Mouse (Mus musculus) bone marrow macrophage, adult 2 months (primary cell): ENCODE results near the gene Ufsp2. TPM values are rescaled to one million over a fixed set of nuclear protein-coding genes. Genes with fewer than 3 reads are reported as not detected.

Experiments used
- H3K27ac ChIP-seq: 2 replicates; pipeline ENCODE4 v1.5.1; 2012; ENCODE audit warnings: low read depth, low read length; ENCODE audit not compliant: insufficient read depth
- H3K4me1 ChIP-seq: 2 replicates; pipeline ENCODE4 v1.6.1; 2012; ENCODE audit warnings: low read length; ENCODE audit not compliant: control insufficient read depth, insufficient read depth
- H3K4me3 ChIP-seq: 2 replicates; pipeline ENCODE4 v1.5.1; 2012; ENCODE audit warnings: mild to moderate bottlenecking, low read length, moderate library complexity; ENCODE audit not compliant: insufficient read depth
- CTCF ChIP-seq: IDR thresholded peaks from 2 replicates; pipeline ENCODE4 v1.5.1; 2012; ENCODE audit warnings: low read depth, mild to moderate bottlenecking, low read length, moderate library complexity
- POLR2A ChIP-seq: IDR thresholded peaks from 2 replicates; pipeline ENCODE4 v1.6.1; 2012; ENCODE audit warnings: mild to moderate bottlenecking, low read depth, low read length, borderline replicate concordance
- polyA plus RNA-seq: library from polyadenylated mRNA; stranded (reverse); fragments of >200 nt; gene quantifications from 2 replicates; pipeline ENCODE4 v1.2.4, GENCODE M21; 2012; ENCODE audit not compliant: missing spikeins, insufficient read depth, insufficient read length

The Ufsp2 gene
- polyA plus RNA-seq, 1 experiment, result 68.4 TPM

DNA sequence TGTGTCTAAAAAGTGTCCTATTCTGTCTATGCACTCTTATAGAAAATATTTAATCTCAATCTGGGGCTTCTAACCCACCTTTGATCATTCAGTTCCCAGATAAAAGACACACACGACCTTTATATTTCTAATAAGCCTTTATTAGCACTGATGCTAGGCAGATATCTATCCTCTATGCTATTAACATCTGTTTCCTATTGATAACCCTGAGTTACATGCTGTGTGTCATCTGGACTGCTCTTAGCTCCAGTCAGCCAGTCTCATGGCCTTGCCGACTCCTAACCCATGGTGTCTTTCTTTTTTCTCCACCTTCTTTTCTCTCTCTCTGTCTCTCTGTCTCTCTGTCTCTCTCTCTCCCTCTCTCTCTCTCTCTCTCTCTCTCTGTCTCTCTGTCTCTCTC lies 12.9 kb downstream of the Ufsp2 start:
- H3K4me3 ChIP-seq, result no peak overlapping the region
- H3K4me1 ChIP-seq, result peaks cover 22% of the 10 kb centered on the region
- no peak overlapping the region for H3K27ac ChIP-seq
- no peak for TF ChIP-seq CTCF
- no peak for TF ChIP-seq POLR2A

DNA sequence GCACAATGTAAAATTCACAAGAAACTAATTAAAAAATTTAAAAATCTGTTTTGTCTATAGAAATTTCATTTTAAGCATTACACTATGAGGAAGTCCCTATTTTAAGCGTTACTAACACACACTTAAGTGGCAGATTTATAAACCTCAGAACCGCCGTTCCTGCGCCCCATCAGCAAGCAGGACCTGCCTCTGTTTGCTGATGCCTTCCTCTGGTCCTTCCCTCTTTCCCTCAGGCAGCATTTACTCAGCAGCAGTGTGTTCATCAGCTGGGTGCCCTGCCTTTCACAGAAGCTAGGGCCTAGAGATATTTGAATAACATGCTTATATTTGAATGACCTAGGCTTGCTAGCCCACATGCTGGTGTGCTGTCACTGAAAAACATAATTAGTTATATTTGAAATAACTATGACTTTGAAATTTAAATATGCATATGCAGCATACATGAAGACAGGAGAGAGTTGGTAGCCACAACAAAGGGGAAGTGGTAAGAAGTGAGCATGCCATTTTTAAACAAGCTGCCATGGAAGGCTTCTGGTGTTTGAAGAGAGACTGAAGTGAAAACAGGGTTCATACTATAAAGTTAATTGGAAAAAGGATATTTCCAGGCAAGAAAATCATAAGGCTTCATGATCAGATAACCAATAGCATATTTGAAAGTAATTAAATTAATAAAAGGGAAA lies 15.4 kb downstream of the Ufsp2 start:
- Histone ChIP-seq H3K4me1 (peaks cover 28% of the 10 kb centered on the region), H3K27ac (peak overlapping the region; percentile 69), H3K4me3 (no peak overlapping the region)
- TF ChIP-seq POLR2A (no peak), CTCF (no peak)

DNA sequence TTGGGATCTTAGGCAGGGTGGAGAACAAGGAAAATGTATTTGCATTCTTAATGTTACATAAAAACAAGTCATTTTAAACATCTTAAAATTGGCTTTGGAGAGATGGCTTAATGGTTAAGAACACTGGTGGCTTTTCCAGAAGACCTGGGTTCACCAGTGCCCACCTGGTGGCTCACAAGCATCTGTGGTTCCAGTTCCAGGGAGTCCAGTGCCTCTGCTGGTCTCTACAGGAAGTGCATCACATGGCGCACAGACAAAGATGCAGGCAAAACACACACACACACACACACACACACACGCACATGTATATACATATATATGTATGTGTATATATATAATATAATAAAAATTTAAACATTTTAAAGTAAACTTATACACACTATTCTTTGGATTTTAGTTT lies 18.8 kb downstream of the Ufsp2 start:
- TF ChIP-seq POLR2A (no peak), CTCF (no peak)
- Histone ChIP-seq H3K4me1 (peaks cover 28% of the 10 kb centered on the region), H3K27ac (no peak overlapping the region), H3K4me3 (no peak overlapping the region)

DNA sequence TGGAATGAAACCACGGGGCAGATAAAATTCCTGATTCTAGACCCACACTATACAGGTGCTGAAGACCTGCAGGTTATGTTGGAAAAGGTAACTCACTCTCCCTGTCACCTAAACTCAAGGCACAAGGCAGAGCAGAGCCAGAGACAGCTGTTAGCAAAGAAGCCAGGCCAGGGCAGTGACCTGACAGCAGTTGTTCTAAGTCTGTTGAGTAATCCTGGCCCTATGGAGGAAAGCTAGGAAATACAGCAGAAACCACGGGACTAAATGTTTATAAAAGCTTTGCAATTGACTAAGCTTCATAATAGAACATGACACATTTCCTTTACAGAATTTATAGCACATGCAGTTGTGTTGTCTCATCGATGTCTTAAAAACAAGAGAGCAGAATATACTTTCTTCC lies 20.2 kb downstream of the Ufsp2 start:
- Histone ChIP-seq H3K4me1 (peaks cover 29% of the 10 kb centered on the region), H3K4me3 (no peak overlapping the region), H3K27ac (peak overlapping the region; percentile 59)
- no peak for TF ChIP-seq POLR2A
- no peak for TF ChIP-seq CTCF

DNA sequence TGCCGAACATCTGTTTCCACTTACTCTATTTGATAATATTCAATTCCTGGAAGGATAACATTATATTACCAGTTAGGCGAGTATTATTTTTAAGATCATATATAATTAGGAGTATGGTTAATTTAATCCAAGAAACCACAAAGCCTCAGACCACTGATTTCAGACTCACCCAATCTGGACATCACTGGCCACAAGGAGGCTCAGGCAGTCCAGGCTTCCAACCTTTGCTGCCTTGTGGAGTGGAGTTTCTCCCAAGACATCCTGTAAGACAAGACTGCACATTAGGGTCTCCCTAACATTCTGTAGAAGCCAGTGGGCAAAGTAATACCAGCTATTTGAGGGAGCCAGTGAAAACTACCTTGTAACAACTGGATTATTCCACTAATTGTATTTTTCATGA lies 22.9 kb downstream of the Ufsp2 start:
- peaks cover 21% of the 10 kb centered on the region for H3K4me1 ChIP-seq

DNA sequence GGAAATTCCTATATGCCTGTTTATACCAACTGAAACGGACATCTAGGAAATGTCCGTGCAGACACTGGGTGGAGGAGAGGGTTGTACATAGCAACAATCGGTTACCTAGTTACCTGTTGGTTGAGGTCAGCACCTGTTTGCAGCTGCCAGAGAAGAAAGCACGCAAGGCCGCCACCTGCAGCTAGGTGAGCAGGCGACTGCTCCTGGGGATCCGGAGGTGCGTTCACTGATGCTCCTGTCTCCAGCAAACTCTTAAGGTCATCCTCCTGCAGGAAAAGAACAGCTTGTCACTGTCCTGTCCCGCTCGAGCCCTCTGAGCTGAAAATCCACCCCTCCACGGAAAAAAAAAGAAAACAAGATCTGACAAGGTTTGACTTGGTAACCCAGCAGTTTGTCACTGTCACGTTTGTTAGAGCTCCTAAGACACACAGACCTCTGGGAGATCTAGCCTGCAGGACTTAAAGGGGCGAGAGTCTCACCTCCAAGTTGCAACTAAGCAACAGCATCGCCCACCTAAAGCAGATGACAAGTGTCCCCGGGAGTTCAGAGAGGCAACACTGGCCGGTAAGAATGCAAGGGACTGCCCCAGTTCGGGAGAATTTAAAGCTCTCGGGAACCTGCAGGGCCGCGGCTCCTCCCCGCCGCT lies 23.9 kb downstream of the Ufsp2 start, which contains the start of gene Lrp2bp:
Gene Lrp2bp (plus strand): TSS at position 166 of the 646 bp plus-strand sequence.
- Histone ChIP-seq H3K4me1 (peaks cover 21% of the 10 kb centered on the region), H3K27ac (peak within 1 kb of the TSS; percentile 75), H3K4me3 (peak within 1 kb of the TSS; percentile 60)
- no peak for TF ChIP-seq CTCF

More for the DNA sequence above, 22.9 kb downstream of the Ufsp2 start:
- peak overlapping the region; percentile 26; the same call in 1 of the 2 replicates for H3K4me3 ChIP-seq
- H3K27ac ChIP-seq, result no peak overlapping the region
- no peak for TF ChIP-seq POLR2A
- no peak for TF ChIP-seq CTCF

DNA sequence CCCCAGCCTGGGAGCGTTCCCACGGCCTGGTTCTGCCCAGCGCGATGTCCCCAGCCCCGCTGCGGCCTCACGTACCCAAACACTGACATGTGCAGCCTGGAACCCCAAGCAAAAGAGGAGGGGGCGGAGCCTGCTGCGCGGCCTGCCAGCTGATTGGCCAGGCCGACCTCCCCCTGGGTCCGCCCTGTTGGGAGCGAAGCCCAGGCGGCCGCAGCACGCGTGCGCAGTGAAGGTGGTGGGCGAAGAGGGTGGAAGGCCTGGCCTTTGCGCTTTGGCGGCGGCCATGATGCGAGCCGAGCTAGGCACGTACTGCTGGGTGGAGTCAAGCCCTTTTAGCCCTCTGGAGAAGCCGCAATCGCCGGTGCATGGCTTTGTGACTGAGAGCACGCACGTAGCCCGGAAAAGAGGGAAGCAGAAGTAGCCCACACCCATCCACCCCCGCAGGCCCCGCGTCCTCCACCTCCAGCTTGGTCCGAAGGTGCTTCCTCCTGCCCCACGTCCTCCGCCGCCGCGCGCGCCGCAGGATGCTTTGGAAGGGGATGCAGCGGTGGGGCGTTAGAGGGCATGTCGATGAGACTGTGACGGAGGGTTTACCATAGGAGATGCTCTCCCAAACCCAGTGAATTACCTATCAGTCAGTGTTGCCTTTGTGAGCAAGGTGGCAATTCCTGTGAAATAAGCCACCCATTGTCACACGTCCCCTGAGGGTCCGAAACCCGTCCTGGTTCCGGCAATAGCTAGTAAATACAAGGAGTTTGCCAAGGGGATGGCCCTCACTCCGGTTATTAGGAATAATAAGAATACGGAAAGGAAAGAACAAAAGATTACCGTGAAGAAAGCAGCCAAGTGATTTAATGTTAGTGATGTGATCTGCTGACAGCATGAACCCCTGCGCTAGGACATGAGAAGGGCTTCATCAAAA lies 24.7 kb downstream of the Ufsp2 start:
- H3K4me3 ChIP-seq, result peak overlapping the region; percentile 60
- H3K4me1 ChIP-seq, result peaks cover 20% of the 10 kb centered on the region
- TF ChIP-seq CTCF, result no peak
- TF ChIP-seq POLR2A, result 0 out of 2 replicates have a peak, but pooled peaks have one; percentile 74
- H3K27ac ChIP-seq, result peak overlapping the region; percentile 75

DNA sequence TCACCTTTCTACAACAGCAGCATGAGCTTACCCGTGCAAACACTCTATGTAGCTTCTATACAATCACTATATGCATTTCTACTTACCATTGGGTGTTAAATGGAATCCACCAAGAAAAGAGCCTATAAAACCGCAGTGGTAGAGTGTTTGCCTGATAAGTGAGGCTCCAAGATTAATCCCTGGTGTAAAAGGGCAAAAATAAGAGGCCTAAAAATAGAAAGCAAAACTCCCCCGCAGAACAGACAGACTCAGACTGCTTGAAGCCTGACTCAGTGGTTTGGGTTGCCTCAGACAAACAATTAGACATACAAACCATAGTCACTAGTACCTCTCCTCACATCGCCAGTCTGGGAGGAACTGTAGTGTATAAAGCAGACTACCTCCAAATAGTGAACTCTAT lies 30.3 kb downstream of the Ufsp2 start, which contains the start of gene Ankrd37:
Gene Ankrd37 (minus strand): TSS at position 112 of the 400 bp plus-strand sequence.
- TF ChIP-seq CTCF (no peak), POLR2A (no peak)
- H3K4me1 ChIP-seq, result peaks cover 2% of the 10 kb centered on the region
- H3K4me3 ChIP-seq, result no peak within 1 kb of the TSS
- no peak within 1 kb of the TSS for H3K27ac ChIP-seq

DNA sequence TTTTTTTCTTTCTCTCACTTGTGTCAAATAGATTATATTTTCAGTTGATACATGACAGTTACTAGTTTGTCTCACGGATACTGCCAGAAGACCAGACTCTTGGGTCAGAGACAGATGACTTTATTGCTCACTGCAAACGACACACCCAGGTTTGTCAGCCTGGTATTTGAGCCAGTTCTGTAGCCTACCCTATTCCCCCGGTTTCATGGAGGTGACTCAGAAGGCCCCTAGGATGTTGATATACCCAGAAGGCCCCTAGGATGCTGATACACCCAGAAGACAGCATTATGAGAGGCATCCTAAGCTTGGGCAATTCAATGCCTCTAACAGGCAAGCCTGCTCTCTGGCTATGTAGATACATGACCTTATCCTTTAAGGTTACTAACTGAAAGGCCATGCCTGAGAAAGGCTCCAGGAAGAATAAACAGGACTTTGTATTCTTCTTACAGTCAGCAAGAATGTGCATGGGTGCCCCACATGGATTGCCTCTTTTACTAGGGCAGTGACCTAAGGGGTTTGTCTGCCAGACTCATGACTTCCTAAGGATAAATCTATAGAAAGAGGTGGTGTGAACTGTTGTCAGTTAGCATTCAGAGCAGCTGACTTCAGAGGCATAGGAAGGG lies 31.8 kb downstream of the Ufsp2 start:
- no peak overlapping the region for H3K27ac ChIP-seq
- no peak for TF ChIP-seq CTCF
- no peak for TF ChIP-seq POLR2A
- no peak overlapping the region for H3K4me3 ChIP-seq

More for the DNA sequence above, 31.8 kb downstream of the Ufsp2 start:
- peaks cover 10% of the 10 kb centered on the region for H3K4me1 ChIP-seq
